Mouse (Mus musculus) heart, postnatal 10 days (tissue): ENCODE data around the gene Prpsap2. TPM values are rescaled to one million over a fixed set of nuclear protein-coding genes. Genes with fewer than 3 reads are reported as not detected.

ENCODE experiments used
- total RNA-seq, 2 experiments: library from RNA; stranded (reverse); gene quantifications; 2 replicates each; pipeline ENCODE4 v1.2.3; 2021

The Prpsap2 gene
- total RNA-seq, 2 experiments from 2014 or later, result 8.5 to 9.6 TPM

Other genes starting within 250 kb of the Prpsap2 start
- 10 to 100 TPM; 36.5 to 37.4 TPM for gene Epn2, start 182.4 kb downstream of the Prpsap2 start, total RNA-seq
- 10 to 100 TPM; 13.4 to 14.4 TPM for gene Grap, start 108.8 kb downstream of the Prpsap2 start, total RNA-seq
- under 1 TPM; 0.12 to 0.29 TPM for gene Fam83g, start 78.0 kb downstream of the Prpsap2 start, total RNA-seq
- gene Slc5a10, start 41.3 kb downstream of the Prpsap2 start, total RNA-seq, result not detected
- gene Ulk2, start 93.0 kb upstream of the Prpsap2 start, total RNA-seq, result 10 to 100 TPM; 42.9 to 48.4 TPM
- 10 to 100 TPM; 17.2 to 19.8 TPM for gene Akap10, start 168.2 kb upstream of the Prpsap2 start, total RNA-seq
- 10 to 100 TPM; 10.5 to 15.9 TPM for gene Specc1, start 194.7 kb upstream of the Prpsap2 start, total RNA-seq